Mouse (Mus musculus) liver, adult 10 weeks (tissue): ENCODE results near the gene Capn12. TPM values are rescaled to one million over a fixed set of nuclear protein-coding genes. Genes with fewer than 3 reads are reported as not detected.

Experiments used
- polyA plus RNA-seq: library from polyadenylated mRNA; stranded (reverse); fragments of 350-450 nt; fragmentation: Illumina TruSeq; extraction: RNeasy Lipid Tissue Mini Kit (QIAGEN cat#74804); gene quantifications from one replicate; pipeline ENCODE4 v1.2.3, GENCODE M21; 2014; ENCODE audit warnings: low read depth, low replicate concordance

Gene Capn12
- polyA plus RNA-seq = not detected

DNA sequence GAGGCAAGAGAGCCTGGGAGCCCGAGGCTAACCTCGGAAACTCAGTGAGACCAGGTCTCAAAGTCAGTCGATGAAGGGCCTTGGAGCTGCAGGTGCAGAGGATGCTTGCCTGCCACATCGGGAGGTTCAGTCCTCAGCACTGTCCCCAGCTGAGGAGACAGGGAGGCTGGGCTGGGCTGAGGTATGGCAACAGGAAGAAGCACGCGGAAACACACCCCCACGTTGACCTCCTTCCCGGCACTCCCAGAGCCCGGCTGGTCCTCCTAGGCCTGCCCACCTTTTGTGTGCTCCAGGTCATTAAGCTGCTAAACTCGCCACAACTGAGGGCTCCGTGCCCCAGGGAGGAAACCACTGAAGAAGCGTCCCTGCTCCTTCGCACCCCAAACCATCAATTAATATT, at the start of gene Capn12:
Gene Capn12 (plus strand): TSS at position 224 of the 400 bp plus-strand sequence.

GRCm38 (mm10) chr7:28833723-28834347, 47.4 kb upstream of the Capn12 start, which contains the start of gene Lgals4:
TSS of gene Lgals4 (plus strand) at chr7:28833854.

DNA sequence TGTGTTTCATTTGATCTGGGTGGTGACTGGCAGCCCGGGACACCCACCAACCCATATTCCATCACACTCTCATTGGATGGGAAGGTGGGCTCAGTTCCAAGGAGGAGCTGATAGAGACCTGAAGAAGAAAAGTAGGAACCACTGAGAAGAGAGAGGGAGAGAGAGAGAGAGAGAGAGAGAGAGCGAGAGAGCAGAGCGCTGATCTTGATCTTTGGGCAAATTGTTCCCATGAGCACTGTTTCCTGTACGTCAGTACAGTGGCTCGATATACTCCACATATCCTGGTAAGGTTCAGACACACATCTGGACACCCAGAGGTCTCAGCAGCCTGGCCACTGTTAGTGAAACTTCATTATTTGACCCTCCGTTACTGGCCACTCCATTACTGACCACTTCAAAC, 17.7 kb upstream of the Capn12 start, which contains the start of gene Lgals7:
Gene Lgals7 (plus strand): TSS at position 314 of the 400 bp plus-strand sequence.

Other genes with a start within 250 kb of the Capn12 start
- not detected for gene Fbxo27, start 188.6 kb upstream of the Capn12 start, polyA plus RNA-seq
- gene Fbxo17, start 164.6 kb upstream of the Capn12 start, polyA plus RNA-seq = 0.32 TPM
- gene Mrps12, start 139.6 kb upstream of the Capn12 start, polyA plus RNA-seq = 34.0 TPM
- gene Sars2, start 139.4 kb upstream of the Capn12 start, polyA plus RNA-seq = 0.34 TPM
- not detected for gene Ccer2, start 125.2 kb upstream of the Capn12 start, polyA plus RNA-seq
- 16.0 TPM for gene Sirt2, start 114.7 kb upstream of the Capn12 start, polyA plus RNA-seq
- gene Nfkbib, start 113.9 kb upstream of the Capn12 start, polyA plus RNA-seq = 1.1 TPM
- 0.48 TPM for gene Rinl, start 92.5 kb upstream of the Capn12 start, polyA plus RNA-seq
- 104 TPM for gene Hnrnpl, start 72.9 kb upstream of the Capn12 start, polyA plus RNA-seq
- gene Ech1, start 56.2 kb upstream of the Capn12 start, polyA plus RNA-seq = 59.4 TPM
- 6.6 TPM for gene Lgals4, start 47.6 kb upstream of the Capn12 start, polyA plus RNA-seq
- not detected for gene Lgals7, start 17.6 kb upstream of the Capn12 start, polyA plus RNA-seq
- gene Actn4, start 80.9 kb downstream of the Capn12 start, polyA plus RNA-seq = 18.6 TPM
- gene Eif3k, start 100.4 kb downstream of the Capn12 start, polyA plus RNA-seq = 9.8 TPM
- not detected for gene Map4k1, start 100.6 kb downstream of the Capn12 start, polyA plus RNA-seq
- not detected for gene Ryr1, start 243.8 kb downstream of the Capn12 start, polyA plus RNA-seq